Mouse (Mus musculus) c-Kit-negative CD71-positive TER-119-positive erythroid progenitor cells, embryonic 14.5 days (primary cell): ENCODE results near the gene Esp18.

ENCODE experiments used
- DNase-seq: peaks from one replicate; pipeline ENCODE4 v3.0.0-alpha.2; 2013; ENCODE audit warnings: low read depth, low spot score

Gene Esp18

DNA sequence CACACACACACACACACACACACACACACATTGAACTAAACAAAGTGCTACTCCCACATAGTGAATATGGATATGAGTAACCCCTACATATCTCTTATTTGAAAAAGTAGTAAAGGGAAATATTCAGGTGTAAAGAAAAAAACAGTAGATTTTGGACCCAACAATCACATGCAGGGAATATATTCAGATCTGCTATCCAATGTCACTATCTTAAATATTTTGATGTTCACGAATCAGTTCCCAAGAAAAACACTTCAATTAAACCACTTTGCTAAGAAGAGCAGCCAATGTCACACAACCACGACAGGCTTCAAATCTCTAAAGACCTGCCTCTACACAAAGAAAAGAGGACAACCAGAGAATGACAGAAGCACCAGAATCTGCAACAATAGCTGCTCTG, at the start of gene Esp18:
Gene Esp18 (plus strand): TSS at position 301 of the 400 bp plus-strand sequence.
- DNase-seq = no peak

DNA sequence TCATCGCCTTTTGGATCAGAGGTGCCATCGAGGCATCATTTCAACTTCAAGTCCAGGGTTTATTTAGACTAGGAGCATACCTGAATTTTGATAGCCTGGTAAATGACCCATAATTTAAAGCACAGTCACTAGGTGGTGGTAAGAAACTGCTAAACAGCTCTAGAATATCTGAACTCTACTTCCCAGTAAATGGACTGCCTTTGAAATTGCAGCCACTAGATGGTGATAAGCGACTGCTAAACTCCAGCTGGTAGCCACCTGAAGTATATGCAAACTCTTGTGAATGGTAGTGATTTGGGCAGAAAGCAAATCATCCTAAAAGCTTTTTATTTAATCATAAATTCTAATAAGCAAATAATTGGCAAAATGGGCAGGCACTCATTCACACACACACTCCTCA, 42.8 kb upstream of the Esp18 start:
- no peak for DNase-seq
